Mouse (Mus musculus): ENCODE data around the gene Cdk17. TPM values are rescaled to one million over a fixed set of nuclear protein-coding genes. Genes with fewer than 3 reads are reported as not detected.

The Cdk17 gene
- polyA plus RNA-seq, 1 experiment, result 4.3 TPM

GRCm38 (mm10) chr10:93275212-93276136 lies 114.8 kb downstream of the Cdk17 start:
- TF ChIP-seq POLR2A (IDR thresholded peaks at IDR 0.05; ENCODE audit: low read depth, low read length), result no peak
- no peak for TF ChIP-seq CTCF (IDR thresholded peaks at IDR 0.05; ENCODE audit: extremely low read depth, insufficient read length, insufficient replicate concordance, low read depth, low read length)
- Histone ChIP-seq H3K36me3 (ENCODE audit: control insufficient read depth, insufficient read depth, low read length) (no peaks in the 10 kb centered on the region), H3K4me1 (ENCODE audit: control insufficient read depth, insufficient read depth, insufficient read length, low read length) (peaks cover 23% of the 10 kb centered on the region), H3K27me3 (ENCODE audit: control insufficient read depth, insufficient read depth, low read length) (no peaks in the 10 kb centered on the region), H3K27ac (ENCODE audit: insufficient read depth, low read depth, low read length) (peak overlapping the region; percentile 60), H3K4me3 (ENCODE audit: low read depth, low read length) (peak overlapping the region; percentile 7; the same call in 1 of the 2 replicates)
- 54% methylated on average over 25 of the region's 25 CpGs for WGBS

- 15% methylated on average over 16 of the region's 16 CpGs for WGBS
Measured at GRCm38 (mm10) chr10:93276349-93276763, 115.7 kb downstream of the Cdk17 start.

GRCm38 (mm10) chr10:93276857-93277256 lies 116.2 kb downstream of the Cdk17 start:
- 51% methylated on average over 9 of the region's 9 CpGs for WGBS
- H3K4me1 ChIP-seq (ENCODE audit: control insufficient read depth, insufficient read depth, insufficient read length, low read length), result peaks cover 23% of the 10 kb centered on the region
- H3K27me3 ChIP-seq (ENCODE audit: control insufficient read depth, insufficient read depth, low read length), result no peaks in the 10 kb centered on the region
- no peak overlapping the region for H3K27ac ChIP-seq (ENCODE audit: insufficient read depth, low read depth, low read length)
- no peaks in the 10 kb centered on the region for H3K36me3 ChIP-seq (ENCODE audit: control insufficient read depth, insufficient read depth, low read length)
- peak overlapping the region; percentile 54; the same call in 1 of the 2 replicates for H3K4me3 ChIP-seq (ENCODE audit: low read depth, low read length)
- TF ChIP-seq CTCF (IDR thresholded peaks at IDR 0.05; ENCODE audit: extremely low read depth, insufficient read length, insufficient replicate concordance, low read depth, low read length), result no peak
- TF ChIP-seq POLR2A (IDR thresholded peaks at IDR 0.05; ENCODE audit: low read depth, low read length), result no peak

More at GRCm38 (mm10) chr10:93276349-93276763, 115.7 kb downstream of the Cdk17 start:
- no peak for TF ChIP-seq CTCF (IDR thresholded peaks at IDR 0.05; ENCODE audit: extremely low read depth, insufficient read length, insufficient replicate concordance, low read depth, low read length)
- TF ChIP-seq POLR2A (IDR thresholded peaks at IDR 0.05; ENCODE audit: low read depth, low read length), result no peak
- Histone ChIP-seq H3K4me1 (ENCODE audit: control insufficient read depth, insufficient read depth, insufficient read length, low read length) (peaks cover 23% of the 10 kb centered on the region), H3K27ac (ENCODE audit: insufficient read depth, low read depth, low read length) (peak overlapping the region; percentile 60; the same call in 1 of the 2 replicates), H3K27me3 (ENCODE audit: control insufficient read depth, insufficient read depth, low read length) (no peaks in the 10 kb centered on the region), H3K36me3 (ENCODE audit: control insufficient read depth, insufficient read depth, low read length) (no peaks in the 10 kb centered on the region), H3K4me3 (ENCODE audit: low read depth, low read length) (peak overlapping the region; percentile 54)

- Histone ChIP-seq H3K4me3 (ENCODE audit: low read depth, low read length) (no peak overlapping the region), H3K36me3 (ENCODE audit: control insufficient read depth, insufficient read depth, low read length) (no peaks in the 10 kb centered on the region; the same call in 1 of the 2 replicates), H3K27me3 (ENCODE audit: control insufficient read depth, insufficient read depth, low read length) (no peaks in the 10 kb centered on the region), H3K27ac (ENCODE audit: insufficient read depth, low read depth, low read length) (no peak overlapping the region), H3K4me1 (ENCODE audit: control insufficient read depth, insufficient read depth, insufficient read length, low read length) (peaks cover 21% of the 10 kb centered on the region)
- TF ChIP-seq POLR2A (IDR thresholded peaks at IDR 0.05; ENCODE audit: low read depth, low read length), result no peak
- no peak for TF ChIP-seq CTCF (IDR thresholded peaks at IDR 0.05; ENCODE audit: extremely low read depth, insufficient read length, insufficient replicate concordance, low read depth, low read length)
- 88% methylated on average over 8 of the region's 8 CpGs for WGBS
Measured at GRCm38 (mm10) chr10:93278361-93278760, 117.7 kb downstream of the Cdk17 start.

- H3K27ac ChIP-seq (ENCODE audit: insufficient read depth, low read depth, low read length), result no peak overlapping the region
- WGBS, result 76% methylated on average over 9 of the region's 9 CpGs
- H3K4me1 ChIP-seq (ENCODE audit: control insufficient read depth, insufficient read depth, insufficient read length, low read length), result peaks cover 17% of the 10 kb centered on the region
- H3K4me3 ChIP-seq (ENCODE audit: low read depth, low read length), result no peak overlapping the region
- no peaks in the 10 kb centered on the region for H3K27me3 ChIP-seq (ENCODE audit: control insufficient read depth, insufficient read depth, low read length)
- no peaks in the 10 kb centered on the region; the same call in 1 of the 2 replicates for H3K36me3 ChIP-seq (ENCODE audit: control insufficient read depth, insufficient read depth, low read length)
- TF ChIP-seq POLR2A (IDR thresholded peaks at IDR 0.05; ENCODE audit: low read depth, low read length), result no peak
- TF ChIP-seq CTCF (IDR thresholded peaks at IDR 0.05; ENCODE audit: extremely low read depth, insufficient read length, insufficient replicate concordance, low read depth, low read length), result no peak
Measured at GRCm38 (mm10) chr10:93279062-93279461, 118.4 kb downstream of the Cdk17 start.

- Histone ChIP-seq H3K4me1 (ENCODE audit: control insufficient read depth, insufficient read depth, insufficient read length, low read length) (peaks cover 5% of the 10 kb centered on the region; the same call in 1 of the 2 replicates), H3K27ac (ENCODE audit: insufficient read depth, low read depth, low read length) (no peak overlapping the region), H3K4me3 (ENCODE audit: low read depth, low read length) (no peak overlapping the region), H3K27me3 (ENCODE audit: control insufficient read depth, insufficient read depth, low read length) (no peaks in the 10 kb centered on the region), H3K36me3 (ENCODE audit: control insufficient read depth, insufficient read depth, low read length) (no peaks in the 10 kb centered on the region; the same call in 1 of the 2 replicates)
- TF ChIP-seq POLR2A (IDR thresholded peaks at IDR 0.05; ENCODE audit: low read depth, low read length) (no peak), CTCF (IDR thresholded peaks at IDR 0.05; ENCODE audit: extremely low read depth, insufficient read length, insufficient replicate concordance, low read depth, low read length) (no peak)
- WGBS, result 81% methylated on average over 12 of the region's 12 CpGs
Measured at GRCm38 (mm10) chr10:93280586-93280985, 119.9 kb downstream of the Cdk17 start.

GRCm38 (mm10) chr10:93281092-93281491 lies 120.4 kb downstream of the Cdk17 start:
- TF ChIP-seq POLR2A (IDR thresholded peaks at IDR 0.05; ENCODE audit: low read depth, low read length), result no peak
- no peak for TF ChIP-seq CTCF (IDR thresholded peaks at IDR 0.05; ENCODE audit: extremely low read depth, insufficient read length, insufficient replicate concordance, low read depth, low read length)
- Histone ChIP-seq H3K36me3 (ENCODE audit: control insufficient read depth, insufficient read depth, low read length) (no peaks in the 10 kb centered on the region; the same call in 1 of the 2 replicates), H3K4me3 (ENCODE audit: low read depth, low read length) (no peak overlapping the region), H3K27me3 (ENCODE audit: control insufficient read depth, insufficient read depth, low read length) (no peaks in the 10 kb centered on the region), H3K27ac (ENCODE audit: insufficient read depth, low read depth, low read length) (no peak overlapping the region), H3K4me1 (ENCODE audit: control insufficient read depth, insufficient read depth, insufficient read length, low read length) (peaks cover 2% of the 10 kb centered on the region; the same call in 1 of the 2 replicates)
- 71% methylated on average over 7 of the region's 7 CpGs for WGBS

Measured in small intestine, adult 2 months (tissue).